Mouse (Mus musculus) A20 (cell line): ENCODE data around the gene Slc38a10.
A peak's percentile ranks its signal among the peaks of the same experiment; 100 is the strongest.

Experiments used
- DNase-seq: peaks from one replicate; pipeline ENCODE4 v3.0.0-alpha.2; 2011; ENCODE audit warnings: low read depth, low spot score

The Slc38a10 gene

GRCm38 (mm10) chr11:120098588-120099511 lies 52.3 kb downstream of the Slc38a10 start, which contains the start of the genes Tepsin and Ndufaf8:
TSS of gene Tepsin (minus strand) at chr11:120098731.
TSS of gene Ndufaf8 (plus strand) at chr11:120098928.
- DNase-seq, result peak; percentile 100

- DNase-seq, result no peak
Observed at GRCm38 (mm10) chr11:120092817-120093591, 58.1 kb downstream of the Slc38a10 start.

GRCm38 (mm10) chr11:120090661-120091060 lies 60.5 kb downstream of the Slc38a10 start:
- no peak for DNase-seq

- DNase-seq, result peak; percentile 98
Observed at GRCm38 (mm10) chr11:120086702-120087152, 64.4 kb downstream of the Slc38a10 start, which contains the start of gene Cep131. TSS of gene Cep131 (minus strand) at chr11:120086827.

- peak; percentile 18 for DNase-seq
Observed at GRCm38 (mm10) chr11:120085891-120086627, 65.1 kb downstream of the Slc38a10 start.

- no peak for DNase-seq
Observed at GRCm38 (mm10) chr11:120080282-120080681, 70.9 kb downstream of the Slc38a10 start.

GRCm38 (mm10) chr11:120076191-120076590 lies 75.0 kb downstream of the Slc38a10 start:
- DNase-seq, result no peak

GRCm38 (mm10) chr11:120072986-120073647 lies 78.0 kb downstream of the Slc38a10 start:
- DNase-seq, result no peak

- DNase-seq, result no peak
Observed at GRCm38 (mm10) chr11:120071731-120072320, 79.3 kb downstream of the Slc38a10 start.

GRCm38 (mm10) chr11:120071065-120071464 lies 80.1 kb downstream of the Slc38a10 start:
- DNase-seq, result no peak

GRCm38 (mm10) chr11:120070286-120070930 lies 80.7 kb downstream of the Slc38a10 start:
- DNase-seq, result no peak

GRCm38 (mm10) chr11:120069261-120069660 lies 81.9 kb downstream of the Slc38a10 start:
- no peak for DNase-seq

GRCm38 (mm10) chr11:120067834-120068233 lies 83.3 kb downstream of the Slc38a10 start:
- DNase-seq, result no peak

GRCm38 (mm10) chr11:120065291-120065690 lies 85.9 kb downstream of the Slc38a10 start:
- peak; percentile 85 for DNase-seq

- DNase-seq, result no peak
Observed at GRCm38 (mm10) chr11:120064668-120065040, 86.5 kb downstream of the Slc38a10 start.

- peak; percentile 87 for DNase-seq
Observed at GRCm38 (mm10) chr11:120064006-120064667, 87.0 kb downstream of the Slc38a10 start.

GRCm38 (mm10) chr11:120063326-120063725 lies 87.8 kb downstream of the Slc38a10 start:
- DNase-seq, result peak; percentile 86

- peak; percentile 76 for DNase-seq
Observed at GRCm38 (mm10) chr11:120060634-120061033, 90.5 kb downstream of the Slc38a10 start.

GRCm38 (mm10) chr11:120055953-120056732 lies 95.0 kb downstream of the Slc38a10 start:
- no peak for DNase-seq
